Mouse (Mus musculus) liver, adult 2 months (tissue): ENCODE data around the gene Rsu1. TPM values are rescaled to one million over a fixed set of nuclear protein-coding genes. Genes with fewer than 3 reads are reported as not detected.

Source experiments
- DNase-seq: peaks from one replicate; pipeline ENCODE4 v3.0.0-alpha.2; 2011; ENCODE audit warnings: low read depth, low spot score; ENCODE audit errors: extremely low read depth
- H3K27ac ChIP-seq: fragments of 200-500 bp; replicated peaks from 2 replicates; pipeline ENCODE4 v1.5.1; 2012; ENCODE audit warnings: low read depth, mild to moderate bottlenecking, control low read depth, inconsistent platforms, low read length; ENCODE audit not compliant: insufficient read depth
- H3K27me3 ChIP-seq: fragments of 200-500 bp; 2 replicates; pipeline ENCODE4 v1.6.1; 2012; ENCODE audit warnings: mild to moderate bottlenecking, moderate library complexity, low read length, inconsistent platforms; ENCODE audit not compliant: control insufficient read depth, insufficient read depth
- H3K36me3 ChIP-seq: fragments of 200-500 bp; 2 replicates; pipeline ENCODE4 v1.6.1; 2012; ENCODE audit warnings: low read length, inconsistent platforms; ENCODE audit not compliant: control insufficient read depth, insufficient read depth
- H3K4me1 ChIP-seq: fragments of 200-500 bp; 2 replicates; pipeline ENCODE4 v1.6.1; 2011; ENCODE audit warnings: low read length; ENCODE audit not compliant: control insufficient read depth, insufficient read depth
- H3K4me3 ChIP-seq: fragments of 200-500 bp; 2 replicates; pipeline ENCODE4 v1.5.1; 2011; ENCODE audit warnings: low read depth, mild to moderate bottlenecking, control low read depth, low read length, moderate library complexity; ENCODE audit not compliant: insufficient read depth
- H3K79me2 ChIP-seq: fragments of 200-500 bp; 2 replicates; pipeline ENCODE4 v1.6.1; 2012; ENCODE audit warnings: inconsistent platforms, mild to moderate bottlenecking, low read length, moderate library complexity; ENCODE audit not compliant: control insufficient read depth, insufficient read depth
- H3K9ac ChIP-seq: fragments of 200-500 bp; 2 replicates; pipeline ENCODE4 v1.6.1; 2012; ENCODE audit warnings: low read depth, mild to moderate bottlenecking, control low read depth, inconsistent platforms, low read length
- CTCF ChIP-seq: fragments of 200-500 bp; IDR thresholded peaks from 2 replicates; pipeline ENCODE4 v1.5.1; 2011; ENCODE audit warnings: low read depth, low read length, control low read depth
- POLR2A ChIP-seq: fragments of 200-500 bp; IDR thresholded peaks from 2 replicates; pipeline ENCODE4 v1.6.1; 2011; ENCODE audit warnings: low read length, control low read depth; ENCODE audit not compliant: insufficient read depth; ENCODE audit errors: extremely low read depth
- WGBS: fragments of 180-500 bp; shearing (Covaris S2); methylation state at CpG from one replicate; pipeline ENCODE4 v1.1.7; 2018; 5-methylcytosine and 5-hydroxymethylcytosine counted together
- polyA plus RNA-seq: library from polyadenylated mRNA; depleted of rRNA; stranded (reverse); fragments of >200 nt; gene quantifications from 2 replicates; pipeline ENCODE4 v1.2.3, GENCODE M21; 2012
- total RNA-seq: library from RNA; depleted of rRNA; stranded (reverse); fragments of >200 nt; gene quantifications from 2 replicates; pipeline ENCODE4 v1.2.3, GENCODE M21; 2014

The Rsu1 gene
- total and polyA plus RNA-seq, 2 experiments, result 17.9 to 31.5 TPM

DNA sequence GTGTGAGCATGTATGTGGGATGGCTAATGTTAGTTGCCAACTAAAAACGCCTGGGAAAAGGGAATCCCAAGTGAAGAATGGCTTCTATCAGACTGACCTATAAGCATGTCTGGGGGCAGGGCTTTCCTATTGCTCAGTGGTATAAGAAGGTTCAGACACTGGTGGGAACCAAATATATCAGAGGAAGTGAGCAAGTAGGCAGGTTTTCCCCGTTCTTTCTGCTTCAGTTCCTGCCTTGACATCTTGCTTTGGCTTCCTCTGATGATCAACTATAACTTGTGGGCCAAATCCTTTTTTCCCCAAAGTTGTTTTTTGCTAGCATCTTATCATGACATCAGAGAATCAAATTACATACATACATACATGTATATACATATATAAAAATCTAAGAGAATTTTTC is 51.1 kb downstream of the Rsu1 start:
- Histone ChIP-seq H3K79me2 (no peaks in the 10 kb centered on the region), H3K27me3 (no peaks in the 10 kb centered on the region), H3K9ac (no peak overlapping the region), H3K4me3 (no peak overlapping the region), H3K27ac (no peak overlapping the region), H3K36me3 (peaks cover 21% of the 10 kb centered on the region), H3K4me1 (no peaks in the 10 kb centered on the region)
- WGBS, result 68% methylated on average over 2 of the region's 2 CpGs
- TF ChIP-seq POLR2A, result no peak
- no peak for TF ChIP-seq CTCF
- DNase-seq, result no peak

DNA sequence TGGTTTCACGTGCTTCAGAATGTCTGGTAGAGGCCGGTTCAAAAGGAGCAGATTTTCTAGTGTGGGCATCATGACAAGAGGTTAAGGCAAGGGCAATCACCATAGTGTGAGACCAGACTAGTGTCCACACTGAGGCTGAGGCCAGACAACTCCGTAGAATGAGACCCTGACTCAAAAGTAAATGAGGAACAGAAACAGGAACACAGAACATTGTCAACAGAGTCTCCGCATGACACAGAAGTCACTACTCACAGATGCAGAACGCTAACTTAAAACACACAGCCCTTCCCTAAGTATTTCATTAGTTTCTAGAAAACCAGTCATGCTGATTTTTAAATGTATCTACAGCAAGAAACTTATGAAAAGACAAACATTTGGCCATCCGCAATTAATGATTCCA is 53.1 kb downstream of the Rsu1 start:
- DNase-seq, result no peak
- no peak overlapping the region for H3K27ac ChIP-seq

DNA sequence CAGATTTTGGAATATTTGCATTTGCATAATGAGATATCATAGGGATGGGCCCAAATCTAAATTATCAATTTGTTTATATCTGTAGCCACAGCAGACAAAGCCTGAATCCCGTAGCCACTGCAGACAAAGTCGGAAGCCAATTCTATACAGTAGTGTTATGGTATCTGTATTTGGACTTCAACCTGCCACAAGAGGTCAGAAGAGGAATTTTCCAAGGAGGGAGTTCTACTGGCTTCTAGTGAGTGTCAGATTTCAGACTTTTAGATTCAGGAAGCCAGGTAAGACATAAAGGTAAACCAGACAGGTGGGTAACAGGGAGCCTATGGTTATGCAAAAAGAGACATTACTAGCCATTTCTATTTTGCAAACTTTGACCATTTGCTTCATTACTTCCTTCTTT is 64.4 kb downstream of the Rsu1 start:
- H3K4me3 ChIP-seq, result no peak overlapping the region
- DNase-seq, result no peak
- no peaks in the 10 kb centered on the region for H3K79me2 ChIP-seq
- H3K27ac ChIP-seq, result no peak overlapping the region
- TF ChIP-seq POLR2A (no peak), CTCF (no peak)
- 97% methylated on average over 2 of the region's 2 CpGs for WGBS
- H3K4me1 ChIP-seq, result no peaks in the 10 kb centered on the region
- no peaks in the 10 kb centered on the region for H3K27me3 ChIP-seq
- peaks cover 5% of the 10 kb centered on the region; the same call in 1 of the 2 replicates for H3K36me3 ChIP-seq
- H3K9ac ChIP-seq, result no peak overlapping the region

More for the DNA sequence above, 53.1 kb downstream of the Rsu1 start:
- Histone ChIP-seq H3K36me3 (peaks cover 23% of the 10 kb centered on the region), H3K9ac (no peak overlapping the region), H3K79me2 (no peaks in the 10 kb centered on the region), H3K4me3 (no peak overlapping the region), H3K27me3 (no peaks in the 10 kb centered on the region), H3K4me1 (no peaks in the 10 kb centered on the region)
- no peak for TF ChIP-seq POLR2A
- 93% methylated on average over 6 of the region's 6 CpGs for WGBS

DNA sequence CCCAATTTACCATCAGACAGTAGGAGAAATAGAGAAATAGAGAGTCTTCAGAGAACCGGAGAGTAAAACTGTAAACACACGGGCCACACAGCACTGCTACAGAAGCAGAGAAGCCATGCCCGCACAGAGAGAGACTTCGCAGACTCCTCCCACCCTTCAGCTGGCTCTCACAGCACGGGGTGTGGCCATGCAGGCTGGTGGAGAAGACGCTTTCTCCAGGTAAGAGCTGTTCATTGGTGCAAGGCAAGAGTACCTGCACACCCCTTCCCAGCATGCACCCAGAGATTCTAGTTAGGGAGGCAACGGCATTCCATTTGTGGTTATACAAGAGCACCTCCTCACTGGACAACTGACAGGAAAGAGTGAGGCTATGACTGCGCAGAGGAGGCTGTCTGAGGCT is 64.8 kb downstream of the Rsu1 start:
- Histone ChIP-seq H3K4me3 (no peak overlapping the region), H3K27ac (no peak overlapping the region), H3K36me3 (peaks cover 5% of the 10 kb centered on the region; the same call in 1 of the 2 replicates), H3K27me3 (no peaks in the 10 kb centered on the region), H3K79me2 (no peaks in the 10 kb centered on the region), H3K4me1 (no peaks in the 10 kb centered on the region), H3K9ac (no peak overlapping the region)
- TF ChIP-seq POLR2A (no peak), CTCF (no peak)
- DNase-seq, result no peak
- WGBS, result 80% methylated on average over 8 of the region's 8 CpGs

DNA sequence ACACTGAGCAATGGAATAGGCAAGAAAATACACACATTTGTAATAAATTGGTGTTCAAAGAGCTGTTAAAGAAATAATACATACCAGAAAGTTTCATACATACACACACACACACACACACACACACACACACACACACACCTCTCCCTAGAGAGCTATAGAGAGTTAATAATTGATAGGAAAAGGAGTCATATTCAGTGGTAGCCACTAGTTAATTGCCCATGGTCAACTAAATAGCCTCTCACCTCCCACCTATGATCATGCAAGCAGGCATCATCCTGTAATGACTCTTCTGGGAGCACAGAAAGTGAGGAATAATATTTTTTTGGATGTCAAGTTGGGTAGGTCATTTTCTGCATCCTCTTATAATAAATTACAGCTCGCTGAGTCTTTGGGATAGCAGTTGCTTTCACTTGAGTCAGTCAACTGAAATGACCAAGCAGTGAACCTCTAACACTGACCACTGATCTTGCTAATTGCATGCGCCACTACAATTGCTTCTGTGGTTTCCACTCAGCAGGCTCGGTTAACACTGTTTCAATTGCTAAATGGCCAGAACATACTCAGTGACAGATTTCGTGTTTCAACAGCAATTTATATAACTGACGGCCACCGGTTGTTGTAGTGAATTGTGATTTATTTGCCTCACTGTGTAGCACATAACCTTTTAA is 68.3 kb downstream of the Rsu1 start:
- no peaks in the 10 kb centered on the region for H3K27me3 ChIP-seq
- H3K27ac ChIP-seq, result no peak overlapping the region
- DNase-seq, result no peak
- 94% methylated on average over 6 of the region's 6 CpGs for WGBS
- TF ChIP-seq POLR2A (no peak), CTCF (no peak)
- H3K4me1 ChIP-seq, result no peaks in the 10 kb centered on the region
- H3K79me2 ChIP-seq, result no peaks in the 10 kb centered on the region
- H3K4me3 ChIP-seq, result no peak overlapping the region
- H3K9ac ChIP-seq, result no peak overlapping the region
- H3K36me3 ChIP-seq, result peaks cover 3% of the 10 kb centered on the region; the same call in 1 of the 2 replicates

- Histone ChIP-seq H3K4me1 (no peaks in the 10 kb centered on the region), H3K79me2 (no peaks in the 10 kb centered on the region), H3K4me3 (no peak overlapping the region), H3K36me3 (peaks cover 3% of the 10 kb centered on the region; the same call in 1 of the 2 replicates), H3K27me3 (no peaks in the 10 kb centered on the region), H3K27ac (no peak overlapping the region), H3K9ac (no peak overlapping the region)
- no peak for DNase-seq
- TF ChIP-seq CTCF (no peak), POLR2A (no peak)
- WGBS, result 89% methylated on average over 7 of the region's 7 CpGs
Observed at GRCm38 (mm10) chr2:13199713-13200112, 71.5 kb downstream of the Rsu1 start.
